Mouse (Mus musculus): ENCODE results near the gene Ndufab1. TPM values are rescaled to one million over a fixed set of nuclear protein-coding genes. Genes with fewer than 3 reads are reported as not detected.

The Ndufab1 gene
- polyA plus RNA-seq, 2 experiments from 2014 or later: 117 to 166 TPM

DNA sequence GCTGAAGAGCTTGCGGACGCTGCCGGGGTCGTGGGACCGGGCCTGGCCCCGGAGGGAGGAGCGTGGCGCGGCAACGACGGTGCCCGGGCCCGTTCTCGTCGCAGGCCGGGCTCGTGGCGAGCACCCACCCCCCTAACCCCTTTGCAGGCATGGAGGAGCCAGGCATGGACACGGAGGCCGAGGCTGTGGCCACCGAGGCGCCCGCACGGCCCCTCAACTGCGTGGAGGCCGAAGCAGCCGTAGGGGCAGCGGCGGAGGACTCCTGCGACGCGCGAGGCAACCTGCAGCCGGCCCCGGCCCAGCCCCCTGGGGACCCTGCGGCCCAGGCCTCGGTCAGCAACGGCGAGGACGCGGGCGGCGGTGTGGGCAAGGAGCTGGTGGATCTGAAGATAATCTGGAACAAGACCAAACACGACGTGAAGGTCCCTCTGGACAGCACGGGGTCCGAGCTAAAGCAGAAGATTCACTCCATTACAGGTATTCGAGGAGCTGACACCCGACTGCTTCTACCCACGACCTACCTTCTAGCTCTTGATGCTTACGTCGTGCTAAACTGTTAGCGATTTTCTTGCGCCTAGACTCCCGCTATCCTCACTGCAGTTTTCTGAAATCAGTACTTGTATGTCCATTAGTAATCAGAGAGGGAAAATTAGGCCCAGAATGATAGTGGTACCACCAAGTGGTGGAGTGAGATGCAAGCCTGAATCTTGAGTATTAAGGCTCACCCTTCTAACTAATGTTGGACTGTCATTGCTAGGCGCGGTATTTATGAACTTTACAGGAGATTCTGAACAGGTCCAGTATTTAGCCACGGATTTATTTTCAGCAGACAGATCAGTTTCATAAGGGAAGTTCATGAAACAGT lies 33.9 kb downstream of the Ndufab1 start:
- no peak for ATAC-seq

DNA sequence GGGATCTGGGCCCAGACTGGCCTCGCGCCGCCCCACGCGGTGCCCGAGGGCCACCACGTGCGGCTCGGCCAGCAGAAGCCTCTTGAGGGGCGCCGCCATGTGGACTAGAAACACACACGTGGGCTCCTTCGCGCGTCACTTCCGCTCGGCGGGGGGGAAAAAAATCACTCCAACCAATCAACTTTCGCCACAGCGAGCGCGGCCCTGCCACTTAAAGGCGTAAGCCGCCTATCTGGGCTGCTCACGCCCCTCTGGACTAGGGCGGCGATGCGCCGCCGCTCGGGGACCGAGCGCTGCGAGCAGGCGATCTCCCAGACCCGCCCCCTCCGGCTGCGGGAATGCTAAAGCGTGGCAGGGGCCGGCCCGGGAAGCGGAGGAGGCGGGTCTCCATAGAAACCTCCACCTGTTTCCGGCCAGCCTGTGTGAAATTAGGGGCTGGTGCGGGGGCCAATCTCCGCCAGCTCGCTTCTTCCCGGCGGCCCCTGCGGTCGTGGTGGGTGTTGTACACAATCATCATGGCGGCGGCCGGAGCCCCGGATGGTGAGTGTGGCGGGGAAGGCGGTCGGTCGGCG lies 34.7 kb downstream of the Ndufab1 start, which contains the start of the genes Ubfd1 and Ears2:
TSS of gene Ubfd1 (plus strand) at position 231 of the 572 bp plus-strand sequence.
TSS of gene Ears2 (minus strand) at position 319 of the 572 bp plus-strand sequence.
- peak; percentile 84 for ATAC-seq

DNA sequence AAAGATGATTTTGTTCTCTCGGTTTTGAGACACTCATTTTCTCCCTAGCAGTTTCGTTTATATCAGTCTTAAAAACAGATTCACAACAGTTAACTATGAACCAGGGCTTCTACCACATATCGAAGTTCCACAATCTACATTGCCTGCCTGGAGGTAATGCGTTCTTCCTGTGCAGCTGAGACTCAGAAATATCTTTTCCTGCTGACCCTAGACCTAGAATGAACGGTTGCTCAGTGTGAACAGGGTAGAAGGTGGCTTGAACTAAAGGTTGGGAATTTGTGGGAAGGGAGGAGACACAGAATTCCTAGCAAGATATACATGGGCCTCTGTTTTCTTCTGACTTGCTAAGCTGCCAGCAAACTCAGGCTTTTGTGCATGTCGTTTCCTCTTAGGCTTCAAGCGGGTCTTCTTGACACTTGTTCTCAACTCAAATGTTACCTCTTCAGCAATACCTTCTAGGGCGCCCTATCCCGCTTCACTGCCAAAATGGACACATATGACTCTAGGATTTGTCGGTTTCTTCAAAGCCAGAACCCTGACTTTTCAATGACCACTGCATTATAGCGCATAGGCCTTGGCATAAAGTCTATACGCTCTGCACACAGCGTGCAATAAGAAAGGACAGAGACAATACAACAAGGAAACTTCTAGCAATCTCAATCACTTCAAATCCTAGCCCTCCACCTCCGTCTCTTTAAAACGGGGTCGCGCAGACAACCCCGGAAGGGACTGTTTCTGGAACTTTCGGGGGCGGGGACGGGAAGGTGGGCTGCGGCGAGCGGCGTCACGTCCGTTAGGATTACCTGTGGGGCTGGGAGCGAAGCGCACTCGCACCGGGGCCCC lies 35.4 kb downstream of the Ndufab1 start:
- peak; percentile 61 for ATAC-seq

DNA sequence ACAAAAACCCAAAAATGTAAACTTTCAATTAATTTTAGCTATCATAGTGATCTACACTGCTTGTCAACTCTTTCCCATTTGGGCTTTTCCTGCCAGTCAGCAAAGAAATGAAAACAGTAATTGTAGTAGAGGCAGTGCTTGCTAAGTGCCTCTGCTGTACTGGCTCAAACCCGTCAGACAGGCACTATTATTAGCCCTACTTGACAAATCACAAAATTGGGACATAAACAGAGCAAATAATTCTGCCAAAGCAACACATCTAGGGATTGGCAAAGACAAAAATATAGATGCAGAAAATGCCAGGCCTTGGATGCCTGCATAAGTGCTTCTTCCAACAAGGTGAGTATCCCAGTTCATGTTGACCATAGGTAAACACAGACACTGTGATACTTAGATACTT lies 36.0 kb downstream of the Ndufab1 start:
- ATAC-seq: no peak

DNA sequence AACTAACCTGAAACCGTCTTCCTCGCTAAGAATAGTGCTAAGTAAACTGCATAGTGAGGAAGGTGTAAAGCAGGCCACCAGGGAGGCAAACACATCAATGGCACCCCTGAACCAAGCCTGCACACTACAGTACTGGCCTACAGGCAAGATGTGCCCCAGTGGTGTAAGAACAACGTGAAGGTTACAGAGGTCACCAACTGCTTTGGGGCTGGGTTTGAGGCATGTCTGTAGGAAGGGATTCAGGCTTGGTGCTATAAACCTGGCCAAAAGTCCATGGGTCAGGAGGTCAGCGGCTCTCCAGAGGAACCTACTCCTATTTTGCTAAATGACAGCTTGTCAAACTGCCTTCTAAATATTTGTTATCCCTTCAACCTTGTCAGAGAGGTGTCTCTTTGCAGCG lies 45.1 kb downstream of the Ndufab1 start:
- ATAC-seq: no peak

DNA sequence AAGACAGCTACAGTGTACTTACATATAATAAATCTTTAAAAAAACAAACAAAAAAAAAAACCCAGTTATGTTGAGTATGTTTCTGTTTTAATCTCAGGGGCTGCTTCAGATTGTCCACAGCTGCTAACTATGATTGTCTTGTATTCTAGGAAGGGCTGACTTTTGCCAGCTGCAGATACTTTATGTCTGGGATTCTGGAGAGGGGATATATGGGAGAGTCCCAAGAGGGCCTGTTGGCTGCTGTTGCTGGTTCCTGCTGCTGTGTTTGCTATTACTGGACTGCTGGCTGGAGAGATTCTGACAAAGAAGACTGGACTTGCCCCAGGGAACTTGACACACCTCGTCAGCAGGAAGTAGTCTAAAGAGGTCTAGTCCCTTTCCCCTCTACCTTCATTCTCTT lies 50.9 kb downstream of the Ndufab1 start:
- no peak for ATAC-seq

DNA sequence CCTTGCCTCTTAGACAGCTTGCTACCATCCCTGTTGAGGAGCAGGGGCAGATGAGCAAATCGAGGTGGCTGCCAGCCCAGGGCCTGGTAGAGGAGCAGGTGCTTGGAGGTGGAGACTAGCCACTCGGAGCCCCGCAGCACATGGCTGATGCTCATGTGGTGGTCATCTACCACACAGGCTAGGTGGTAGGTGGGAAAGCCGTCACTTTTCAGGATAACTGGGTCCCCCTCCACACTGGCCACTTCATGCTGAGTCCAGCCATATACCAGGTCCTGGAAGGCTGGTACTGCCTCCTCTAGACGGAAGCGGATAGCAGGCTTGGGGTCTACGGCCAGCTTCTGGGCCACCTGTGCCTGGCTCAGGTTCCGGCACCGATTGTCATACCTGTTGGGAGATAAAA lies 53.5 kb downstream of the Ndufab1 start:
- ATAC-seq: no peak

DNA sequence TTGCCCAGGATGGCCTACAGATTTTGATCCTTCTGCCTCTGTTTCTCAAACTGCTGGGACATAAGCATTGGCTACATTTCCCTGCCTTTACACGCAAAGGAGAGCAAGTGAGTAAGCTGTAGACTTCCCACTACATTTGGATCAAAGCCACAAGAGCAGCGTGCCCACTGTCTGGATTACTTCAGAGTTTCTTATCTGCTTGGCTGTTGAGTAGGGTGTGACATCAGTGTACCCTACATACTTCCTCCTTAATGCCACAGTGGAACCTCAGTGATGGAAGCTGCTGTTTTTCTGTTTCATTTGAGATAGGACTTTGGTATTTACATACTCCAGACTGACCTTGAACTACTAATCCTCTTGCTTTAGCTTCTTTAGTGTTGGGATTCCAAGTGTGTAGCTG lies 54.9 kb downstream of the Ndufab1 start:
- no peak for ATAC-seq

DNA sequence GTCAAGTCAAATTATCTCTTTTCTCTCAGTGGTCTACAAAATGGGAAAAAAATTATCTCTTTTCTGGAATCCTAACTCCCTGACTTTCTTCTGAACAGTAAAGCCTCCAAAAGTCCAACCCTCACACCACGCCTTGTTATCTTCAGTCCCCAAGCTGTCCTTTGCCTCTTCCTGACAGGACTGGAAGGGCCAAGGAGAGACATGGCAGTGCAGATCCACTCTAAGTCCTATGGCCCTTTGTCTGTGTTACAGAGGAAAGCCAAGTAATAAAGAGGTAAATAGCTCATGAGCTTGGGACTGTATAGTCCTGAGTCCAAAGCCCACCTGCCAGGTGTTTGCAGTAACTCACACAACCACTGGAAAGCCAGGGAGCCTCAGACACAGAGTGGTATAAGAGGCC lies 56.0 kb downstream of the Ndufab1 start:
- no peak for ATAC-seq

DNA sequence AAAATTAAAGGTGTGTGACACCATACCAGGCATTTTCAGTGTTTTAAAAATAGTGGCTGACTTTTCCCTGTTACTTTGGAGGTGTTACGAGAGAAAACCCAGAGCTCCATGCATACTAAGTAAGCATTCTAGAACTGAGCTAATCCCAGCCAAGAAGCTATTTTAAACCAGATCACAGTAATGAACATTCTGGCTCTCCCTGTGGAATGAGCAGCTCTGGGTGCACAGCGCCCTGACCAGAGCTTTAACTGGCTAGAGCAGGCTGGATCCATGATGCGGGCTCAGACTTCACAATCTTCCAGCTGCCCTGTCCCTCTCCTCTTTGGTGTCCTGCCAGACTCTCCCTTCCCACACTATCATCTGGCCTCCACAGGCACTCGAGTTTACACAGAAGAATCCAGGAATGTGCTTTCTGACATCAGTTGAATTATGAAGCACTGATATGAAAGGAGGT lies 56.5 kb downstream of the Ndufab1 start:
- no peak for ATAC-seq

DNA sequence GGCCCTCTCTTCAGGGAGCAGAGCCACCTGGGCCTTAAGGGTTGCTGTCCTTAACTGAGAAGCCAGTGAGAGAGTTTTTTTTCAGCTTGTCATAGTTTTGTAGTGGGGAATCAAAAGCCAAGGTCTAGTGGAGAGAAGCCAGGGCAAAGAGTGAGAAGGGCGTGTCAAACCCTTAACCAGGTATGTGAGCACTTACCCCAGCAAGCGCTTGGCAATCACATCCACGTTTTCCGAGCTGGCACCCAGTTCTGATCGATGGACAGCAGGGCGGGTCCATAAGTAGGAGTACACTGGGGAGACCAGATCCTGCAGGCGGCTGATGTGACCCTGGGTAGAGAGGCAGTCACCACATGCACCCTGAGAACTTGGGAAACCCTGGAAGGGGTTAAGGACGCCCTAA lies 57.6 kb downstream of the Ndufab1 start:
- no peak for ATAC-seq

Other genes starting within 250 kb of the Ndufab1 start
- not detected for gene Scnn1b, start 236.8 kb downstream of the Ndufab1 start, polyA plus RNA-seq (2017; shearing (Covaris generic))
- gene Cog7, start 120.2 kb downstream of the Ndufab1 start, polyA plus RNA-seq (2017; shearing (Covaris generic)): 10 to 100 TPM in 1 of 2 experiments, 1 to 10 TPM in 1; 7.4 to 14.7 TPM
- gene Gga2, start 80.7 kb downstream of the Ndufab1 start, polyA plus RNA-seq (2017; shearing (Covaris generic)): 1 to 10 TPM; 1.1 to 1.8 TPM
- 10 to 100 TPM; 10.2 to 10.4 TPM for gene Ubfd1, start 34.7 kb downstream of the Ndufab1 start, polyA plus RNA-seq (2017; shearing (Covaris generic))
- 1 to 10 TPM; 6.6 to 7.5 TPM for gene Ears2, start 34.6 kb downstream of the Ndufab1 start, polyA plus RNA-seq (2017; shearing (Covaris generic))
- gene Palb2, start 31.1 kb upstream of the Ndufab1 start, polyA plus RNA-seq (2017; shearing (Covaris generic)): 10 to 100 TPM in 1 of 2 experiments, 1 to 10 TPM in 1; 10.0 to 12.7 TPM
- gene Dctn5, start 31.2 kb upstream of the Ndufab1 start, polyA plus RNA-seq (2017; shearing (Covaris generic)): 100 to 1,000 TPM in 1 of 2 experiments, 10 to 100 TPM in 1; 97.3 to 118 TPM
- 10 to 100 TPM in 1 of 2 experiments, 1 to 10 TPM in 1; 5.3 to 17.9 TPM for gene Plk1, start 57.6 kb upstream of the Ndufab1 start, polyA plus RNA-seq (2017; shearing (Covaris generic))
- gene Ern2, start 84.3 kb upstream of the Ndufab1 start, polyA plus RNA-seq (2017; shearing (Covaris generic)): under 1 TPM in 1 of 2 experiments, not detected in 1; 0.11 TPM
- not detected for gene Chp2, start 117.6 kb upstream of the Ndufab1 start, polyA plus RNA-seq (2017; shearing (Covaris generic))
- gene Prkcb, start 186.9 kb upstream of the Ndufab1 start, polyA plus RNA-seq (2017; shearing (Covaris generic)): 10 to 100 TPM; 64.4 to 70.8 TPM

All from CD4-positive, CD25-positive, alpha-beta regulatory T cell, adult 4 months (primary cell).